ENCODE assay signal across 9 mouse cellular contexts in the genomic region with DNA sequence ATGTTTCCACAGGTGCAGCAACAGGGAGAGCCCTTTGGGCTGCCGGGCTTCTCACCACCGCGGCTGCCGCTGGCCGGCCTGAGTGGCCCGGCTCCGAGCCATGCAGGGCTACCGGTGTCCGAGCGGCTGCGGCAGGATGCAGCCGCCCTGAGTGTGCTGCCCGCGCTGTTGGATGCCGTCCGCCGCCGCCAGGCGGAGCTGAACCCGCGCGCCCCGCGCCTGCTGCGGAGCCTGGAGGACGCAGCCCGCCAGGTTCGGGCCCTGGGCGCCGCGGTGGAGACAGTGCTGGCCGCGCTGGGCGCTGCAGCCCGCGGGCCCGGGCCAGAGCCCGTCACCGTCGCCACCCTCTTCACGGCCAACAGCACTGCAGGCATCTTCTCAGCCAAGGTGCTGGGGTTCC. TPM values are rescaled to one million over a fixed set of nuclear protein-coding genes. Genes with fewer than 3 reads are reported as not detected.
DNase-seq lines count a peak whose midpoint lies in the region; ATAC-seq and TF ChIP-seq lines count a peak whose summit lies in the region.
"Had no signal": no experiment of that assay in that cellular context is flagged by ENCODE, and none has a peak within 500 bp of the region (broad histone marks: within the 10 kb centered on the region; RNA-seq: fewer than 3 reads in every experiment).

No protein-coding gene starts in this region.

- peak overlapping the region; percentile 61 for H3K4me2 ChIP-seq in forebrain, embryonic 15.5 days (replicated peaks)
- H3K4me2 ChIP-seq in neural tube, embryonic 12.5 days (replicated peaks): peak overlapping the region; percentile 75
- H3K4me2 ChIP-seq in stomach, embryonic 16.5 days (ENCODE audit: low read depth, low read length): peak overlapping the region; percentile 73

- peaks cover 40% of the 10 kb centered on the region for H3K4me1 ChIP-seq in E14TG2a.4 (replicated peaks; ENCODE audit: low read depth, low read length)
- no peaks in the 10 kb centered on the region for H3K4me1 ChIP-seq in cerebellum, adult 2 months (ENCODE audit: control insufficient read depth, insufficient read depth, low read length)
- peaks cover 25% of the 10 kb centered on the region for H3K4me1 ChIP-seq in forebrain, embryonic 15.5 days
- peaks cover 14% of the 10 kb centered on the region for H3K4me1 ChIP-seq in neural tube, embryonic 12.5 days
- H3K4me1 ChIP-seq in stomach, embryonic 16.5 days (ENCODE audit: control insufficient read depth, insufficient read depth, low read length): peaks cover 13% of the 10 kb centered on the region; the same call in 1 of the 2 replicates

- TF ChIP-seq POLR2A in cerebellum, adult 2 months (IDR thresholded peaks at IDR 0.05; ENCODE audit: borderline replicate concordance, insufficient read depth, low read length): no peak

- peak overlapping the region; percentile 79 for H3K4me3 ChIP-seq in E14TG2a.4 (replicated peaks; ENCODE audit: low read length)
- peak overlapping the region; percentile 48 for H3K4me3 ChIP-seq in cerebellum, adult 2 months (replicated peaks; ENCODE audit: insufficient read depth, low read depth, low read length)
- H3K4me3 ChIP-seq in forebrain, embryonic 15.5 days: peak overlapping the region; percentile 39
- peak overlapping the region; percentile 34 for H3K4me3 ChIP-seq in neural tube, embryonic 12.5 days
- peak overlapping the region; percentile 31 for H3K4me3 ChIP-seq in stomach, embryonic 16.5 days (replicated peaks; ENCODE audit: low read length)

- peak; percentile 82 to 85 for DNase-seq in cerebellum, adult 2 months
- peak; percentile 38 for DNase-seq in heart, postnatal 25 days (ENCODE audit: low spot score)
- DNase-seq in kidney, postnatal 4 days: peak; percentile 85 to 89
- DNase-seq in lung, adult 18-20 months: peak; percentile 60 to 62

- H3K27me3 ChIP-seq in E14TG2a.4 (ENCODE audit: insufficient read depth, low read length): peaks cover 21% of the 10 kb centered on the region
- H3K27me3 ChIP-seq in cerebellum, adult 2 months (ENCODE audit: control insufficient read depth, insufficient read depth, low read length): no peaks in the 10 kb centered on the region
- H3K27me3 ChIP-seq in forebrain, embryonic 15.5 days: no peaks in the 10 kb centered on the region
- H3K27me3 ChIP-seq in neural tube, embryonic 12.5 days (replicated peaks): 0 out of 2 replicates have a peak, but pooled peaks cover 10% of the 10 kb centered on the region
- H3K27me3 ChIP-seq in stomach, embryonic 16.5 days (ENCODE audit: control insufficient read depth, insufficient read depth, low read length): no peaks in the 10 kb centered on the region
- H3K27me3 ChIP-seq: Patski had no signal

- 0 out of 2 replicates have a peak overlapping the region, but pooled peaks have one; percentile 15 for H3K27ac ChIP-seq in cerebellum, adult 2 months (ENCODE audit: insufficient read depth, low read length)
- H3K27ac ChIP-seq in forebrain, embryonic 15.5 days (replicated peaks): no peak overlapping the region
- no peak overlapping the region for H3K27ac ChIP-seq in neural tube, embryonic 12.5 days
- H3K27ac ChIP-seq in stomach, embryonic 16.5 days (ENCODE audit: low read length): no peak overlapping the region

- H3K9ac ChIP-seq in forebrain, embryonic 15.5 days (replicated peaks): peak overlapping the region; percentile 45
- peak overlapping the region; percentile 49 for H3K9ac ChIP-seq in neural tube, embryonic 12.5 days
- H3K9ac ChIP-seq in stomach, embryonic 16.5 days (ENCODE audit: low read length): peak overlapping the region; percentile 62

- intact Hi-C loops in heart, postnatal 25 days (cut with DNase I): loop anchor here (5.0 kb wide), 1 partner anchor 130 kb away; a partner anchor contains a TSS

- ATAC-seq in forebrain, embryonic 15.5 days (replicated peaks): peak; percentile 35
- ATAC-seq in neural tube, embryonic 12.5 days (ENCODE audit: low FRiP score, low read depth): peak; percentile 23; the same call in 1 of the 2 replicates
- peak; percentile 46; the same call in 1 of the 2 replicates for ATAC-seq in stomach, embryonic 16.5 days (ENCODE audit: insufficient read depth, low FRiP score)
- ATAC-seq: Patski had no signal

- H3K36me3 ChIP-seq in E14TG2a.4 (ENCODE audit: insufficient read depth, low read length): 0 out of 2 replicates have a peak, but pooled peaks cover 5% of the 10 kb centered on the region
- H3K36me3 ChIP-seq in forebrain, embryonic 15.5 days: no peaks in the 10 kb centered on the region
- no peaks in the 10 kb centered on the region for H3K36me3 ChIP-seq in neural tube, embryonic 12.5 days
- H3K36me3 ChIP-seq in stomach, embryonic 16.5 days (ENCODE audit: control insufficient read depth, insufficient read depth, low read length): no peaks in the 10 kb centered on the region

- under 1% methylated on average over 41 of the region's 41 CpGs for WGBS in cerebellum, adult 2 months
- 1% methylated on average over 41 of the region's 41 CpGs for WGBS in forebrain, embryonic 15.5 days
- 2% methylated on average over 41 of the region's 41 CpGs for WGBS in neural tube, embryonic 12.5 days
- 4% methylated on average over 41 of the region's 41 CpGs for WGBS in stomach, embryonic 16.5 days

- TF ChIP-seq CTCF in E14TG2a.4 (conservative IDR thresholded peaks at IDR 0.05; ENCODE audit: low read length): no peak
- peak; percentile 46; the same call in 1 of the 2 replicates for TF ChIP-seq CTCF in cerebellum, adult 2 months (IDR thresholded peaks at IDR 0.05; ENCODE audit: borderline replicate concordance, insufficient read depth, low read depth, low read length)

- no peaks in the 10 kb centered on the region for H3K9me3 ChIP-seq in E14TG2a.4 (ENCODE audit: low read length)
- no peaks in the 10 kb centered on the region for H3K9me3 ChIP-seq in forebrain, embryonic 15.5 days
- H3K9me3 ChIP-seq in neural tube, embryonic 12.5 days: no peaks in the 10 kb centered on the region
- no peaks in the 10 kb centered on the region for H3K9me3 ChIP-seq in stomach, embryonic 16.5 days (replicated peaks; ENCODE audit: control insufficient read depth, low read length)

RNA-seq across cellular contexts. Expression of a gene that starts 4.5 kb away (rescaled TPM):
- 6.4 and 6.5 TPM in 2 replicates for polyA plus RNA-seq in cerebellum, adult 2 months (2012; rRNA removed)
- 3.8 and 5.8 TPM in 2 replicates for polyA plus RNA-seq in forebrain, embryonic 15.5 days (2015; fragmentation: Nextera tagmentation; extraction: Ambion mirVana)
- total RNA-seq in heart, postnatal 25 days (2021): 1 to 10 TPM; 7.1 to 9.3 TPM
- 5.8 TPM in 2 replicates for polyA plus RNA-seq in neural tube, embryonic 12.5 days (2016; fragmentation: Nextera tagmentation; extraction: Ambion mirVana)
- polyA plus RNA-seq in stomach, embryonic 16.5 days (2015; fragmentation: Nextera tagmentation; extraction: Ambion mirVana): 8.1 and 10.3 TPM in 2 replicates

RNA-seq across cellular contexts. Expression of a gene that starts 8.3 kb away (rescaled TPM):
- polyA plus RNA-seq in cerebellum, adult 2 months (2012; rRNA removed): 33.3 and 36.1 TPM in 2 replicates
- polyA plus RNA-seq in forebrain, embryonic 15.5 days (2015; fragmentation: Nextera tagmentation; extraction: Ambion mirVana): 43.1 and 47.9 TPM in 2 replicates
- 10 to 100 TPM; 36.6 to 41.5 TPM for total RNA-seq in heart, postnatal 25 days (2021)
- polyA plus RNA-seq in neural tube, embryonic 12.5 days (2016; fragmentation: Nextera tagmentation; extraction: Ambion mirVana): 71.1 and 74.7 TPM in 2 replicates
- polyA plus RNA-seq in stomach, embryonic 16.5 days (2015; fragmentation: Nextera tagmentation; extraction: Ambion mirVana): 26.2 and 33.1 TPM in 2 replicates

RNA-seq across cellular contexts. Expression of a gene that starts 15.0 kb away (rescaled TPM):
- not detected in 2 replicates for polyA plus RNA-seq in cerebellum, adult 2 months (2012; rRNA removed)
- 0.10 and 0.19 TPM in 2 replicates for polyA plus RNA-seq in forebrain, embryonic 15.5 days (2015; fragmentation: Nextera tagmentation; extraction: Ambion mirVana)
- total RNA-seq in heart, postnatal 25 days (2021): not detected
- 0.22 and 0.28 TPM in 2 replicates for polyA plus RNA-seq in neural tube, embryonic 12.5 days (2016; fragmentation: Nextera tagmentation; extraction: Ambion mirVana)
- 0.21 and 0.22 TPM in 2 replicates for polyA plus RNA-seq in stomach, embryonic 16.5 days (2015; fragmentation: Nextera tagmentation; extraction: Ambion mirVana)

RNA-seq across cellular contexts. Expression of a gene that starts 27.4 kb away (rescaled TPM):
- 35.2 and 37.8 TPM in 2 replicates for polyA plus RNA-seq in cerebellum, adult 2 months (2012; rRNA removed)
- polyA plus RNA-seq in forebrain, embryonic 15.5 days (2015; fragmentation: Nextera tagmentation; extraction: Ambion mirVana): 9.4 and 10.5 TPM in 2 replicates
- total RNA-seq in heart, postnatal 25 days (2021): 1 to 10 TPM; 3.0 to 4.2 TPM
- polyA plus RNA-seq in neural tube, embryonic 12.5 days (2016; fragmentation: Nextera tagmentation; extraction: Ambion mirVana): 10.2 and 13.0 TPM in 2 replicates
- polyA plus RNA-seq in stomach, embryonic 16.5 days (2015; fragmentation: Nextera tagmentation; extraction: Ambion mirVana): 2.8 and 3.2 TPM in 2 replicates

RNA-seq across cellular contexts. Expression of a gene that starts 52.6 kb away (rescaled TPM):
- polyA plus RNA-seq in cerebellum, adult 2 months (2012; rRNA removed): 24.1 and 26.1 TPM in 2 replicates
- polyA plus RNA-seq in forebrain, embryonic 15.5 days (2015; fragmentation: Nextera tagmentation; extraction: Ambion mirVana): 8.7 and 8.8 TPM in 2 replicates
- 10 to 100 TPM; 16.5 to 19.4 TPM for total RNA-seq in heart, postnatal 25 days (2021)
- polyA plus RNA-seq in neural tube, embryonic 12.5 days (2016; fragmentation: Nextera tagmentation; extraction: Ambion mirVana): 7.9 and 9.9 TPM in 2 replicates
- 26.7 and 29.0 TPM in 2 replicates for polyA plus RNA-seq in stomach, embryonic 16.5 days (2015; fragmentation: Nextera tagmentation; extraction: Ambion mirVana)
